Mouse (Mus musculus): ENCODE results near the gene Ap3b1.

Gene Ap3b1

DNA sequence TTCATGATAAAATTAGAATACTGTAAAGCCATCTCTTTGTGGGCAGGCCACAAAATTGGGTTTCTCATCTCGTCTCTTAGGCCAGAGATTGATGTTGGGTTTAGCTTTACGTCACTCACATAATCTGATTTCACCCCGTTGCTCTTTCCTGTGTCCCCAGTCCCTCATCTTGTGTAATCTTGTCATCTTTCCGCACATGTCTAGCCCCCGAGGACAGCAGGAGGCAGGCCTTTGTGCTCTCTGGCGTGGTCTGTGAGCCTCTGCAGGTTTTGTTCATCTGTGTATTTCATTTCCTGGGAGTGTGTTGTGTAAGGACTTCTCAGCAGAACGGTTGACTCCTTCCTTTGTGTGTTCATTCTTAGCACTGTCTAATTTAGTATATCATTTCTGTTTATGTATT, 90.8 kb downstream of the Ap3b1 start:
- in situ Hi-C loops (cut with MboI, MseI), result no loop called here

DNA sequence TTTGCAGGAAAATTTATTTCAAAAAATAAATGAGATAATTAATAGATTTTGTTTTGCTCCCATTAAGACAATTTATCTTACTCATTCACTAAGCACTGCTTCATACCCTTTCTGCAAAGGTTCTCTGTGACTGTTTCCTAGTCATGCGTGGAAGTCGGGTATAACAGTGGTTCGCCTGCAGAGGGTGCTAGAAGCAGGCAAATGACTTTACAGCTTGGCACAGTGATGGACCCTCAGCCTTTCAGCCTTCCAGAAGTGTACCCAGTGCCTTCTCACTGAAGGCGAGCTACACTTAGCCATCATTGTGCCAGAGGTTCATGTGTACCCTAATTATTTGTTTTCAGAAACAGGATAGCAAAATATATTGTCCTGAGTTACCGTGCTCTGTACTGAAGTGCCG, 92.5 kb downstream of the Ap3b1 start:
- in situ Hi-C loops (cut with MboI, MseI), result loop anchor here in 1 of 2 experiments (10.0 kb wide), 1 partner anchor 596 kb away; no protein-coding TSS in a partner anchor

DNA sequence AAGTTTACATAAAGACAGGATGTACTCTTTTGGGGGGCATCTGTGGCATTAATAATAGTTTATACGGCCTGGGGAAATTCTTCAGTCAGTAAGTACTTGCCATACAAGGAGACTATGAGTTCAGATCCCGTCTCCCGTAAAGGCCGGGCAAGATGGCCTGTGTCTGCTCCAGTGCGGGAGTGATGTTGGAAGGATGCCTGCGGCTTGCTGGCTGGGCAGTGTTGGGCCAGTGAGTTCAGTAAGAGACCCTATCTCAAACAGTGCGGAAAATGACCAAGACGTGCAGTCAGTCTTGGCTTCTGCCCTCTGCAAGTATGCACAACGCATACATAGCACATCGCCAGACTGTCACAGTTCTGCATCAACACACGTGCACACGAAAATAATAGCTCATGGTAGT, 95.4 kb downstream of the Ap3b1 start:
- in situ Hi-C loops (cut with MboI, MseI), result loop anchor here in 1 of 2 experiments (10.0 kb wide), 1 partner anchor 599 kb away; no protein-coding TSS in a partner anchor

DNA sequence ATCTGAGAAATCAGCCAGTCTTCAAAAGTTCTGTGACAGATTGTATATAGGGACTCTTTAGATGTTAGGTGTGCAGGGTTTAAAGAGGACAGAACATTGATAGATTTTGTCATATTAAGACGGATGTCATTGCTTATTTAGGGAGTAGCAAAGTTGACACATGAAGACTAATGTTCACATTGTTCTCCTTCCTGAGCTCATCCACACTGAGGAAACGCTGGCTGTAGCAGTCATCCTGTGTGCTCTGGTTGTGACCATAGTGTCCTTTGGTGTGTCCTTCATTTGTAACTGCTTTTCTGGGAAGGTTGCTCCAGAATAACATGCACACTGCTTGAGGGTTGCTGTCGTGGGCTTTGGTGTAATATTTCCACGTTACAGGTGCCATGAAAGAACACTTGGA, 100.4 kb downstream of the Ap3b1 start:
- in situ Hi-C loops (cut with MboI, MseI), result loop anchor here in 1 of 2 experiments (10.0 kb wide), 1 partner anchor 604 kb away; no protein-coding TSS in a partner anchor

DNA sequence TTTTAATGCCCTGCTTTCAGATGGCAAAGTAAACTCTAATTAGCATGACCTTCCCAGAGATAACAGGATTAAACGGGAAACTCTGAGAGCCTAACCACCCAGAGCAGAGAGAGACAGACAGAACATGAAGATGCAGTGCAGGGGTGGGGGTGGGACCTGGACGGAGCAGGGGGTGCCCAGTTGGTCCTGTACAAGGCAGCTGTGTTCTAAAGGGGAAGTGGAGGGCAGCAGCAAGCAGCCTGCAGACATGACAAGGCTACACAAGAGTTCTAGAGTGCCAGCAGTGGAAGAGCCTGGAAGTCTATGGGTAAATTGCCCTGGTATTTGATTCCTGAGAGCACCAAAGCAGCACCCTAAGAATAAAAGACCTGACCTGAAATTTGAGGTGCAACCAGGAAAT, 105.5 kb downstream of the Ap3b1 start:
- in situ Hi-C loops (cut with MboI, MseI), result no loop called here

DNA sequence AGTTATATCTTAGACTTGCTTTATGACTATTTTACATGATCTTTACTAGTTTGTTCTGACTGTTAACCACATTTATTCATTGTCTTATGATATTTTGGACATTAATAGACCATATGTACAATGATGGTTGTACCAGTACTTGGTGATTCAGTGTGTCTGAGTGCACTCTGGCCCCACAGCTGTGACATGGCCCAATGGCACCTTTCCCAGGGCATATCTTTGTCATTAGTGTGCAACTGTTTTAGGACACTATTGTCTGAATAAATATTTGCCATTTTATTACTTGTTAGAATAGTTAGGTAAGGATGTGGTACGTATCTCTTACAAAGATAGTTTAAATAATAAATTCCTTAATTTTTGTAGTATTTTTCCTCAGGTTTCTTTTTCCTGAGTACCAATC, 109.8 kb downstream of the Ap3b1 start:
- in situ Hi-C loops (cut with MboI, MseI), result no loop called here

DNA sequence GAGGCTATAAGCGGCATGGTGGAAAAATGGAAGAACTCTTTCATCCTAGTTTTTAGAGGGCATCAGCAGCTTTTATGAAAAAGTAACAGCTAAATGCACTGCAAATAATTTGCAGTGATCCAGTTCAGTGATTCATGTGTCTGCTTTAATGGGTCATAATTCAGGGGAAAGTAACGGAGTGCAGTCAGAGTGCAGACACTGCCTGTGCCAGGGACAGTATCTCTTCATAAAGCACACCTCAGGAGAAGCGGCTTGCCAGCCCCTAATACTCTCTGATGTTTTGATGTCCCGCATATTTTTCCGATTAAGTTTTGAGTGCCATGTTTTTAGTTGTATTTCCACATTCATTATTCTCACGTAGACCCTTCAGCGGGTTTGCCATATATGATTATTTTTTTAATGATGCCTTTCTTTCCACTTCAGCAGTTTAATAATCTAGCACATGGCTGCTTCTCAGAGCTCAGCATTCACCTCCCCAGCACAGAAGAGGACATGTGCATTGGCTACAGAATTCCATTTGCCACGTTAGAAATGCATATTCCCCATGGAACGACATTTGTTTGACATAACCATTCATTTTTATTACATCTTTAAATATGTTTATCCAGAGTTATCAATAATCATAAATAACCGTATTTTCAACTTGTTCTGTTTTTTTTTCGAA, 112.4 kb downstream of the Ap3b1 start:
- in situ Hi-C loops (cut with MboI, MseI), result no loop called here

DNA sequence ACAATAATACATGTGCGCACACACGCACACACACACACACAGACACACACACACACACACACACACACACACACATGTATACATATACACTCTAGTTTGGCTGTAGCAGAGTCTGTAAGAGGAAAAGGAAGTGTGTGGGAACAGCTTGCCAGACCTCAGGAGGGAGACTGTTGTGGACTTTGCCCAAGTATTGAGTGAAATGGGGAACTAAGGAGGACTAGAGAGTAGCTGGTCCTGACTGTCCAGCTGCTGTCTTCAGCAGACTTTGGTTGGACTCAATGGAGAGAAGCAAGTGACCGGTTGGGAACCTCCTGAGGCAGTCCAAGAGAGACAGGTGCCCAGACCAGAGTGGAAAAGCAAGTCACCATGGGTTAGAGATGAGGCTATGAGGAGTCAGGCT, 117.4 kb downstream of the Ap3b1 start:
- in situ Hi-C loops (cut with MboI, MseI), result no loop called here

DNA sequence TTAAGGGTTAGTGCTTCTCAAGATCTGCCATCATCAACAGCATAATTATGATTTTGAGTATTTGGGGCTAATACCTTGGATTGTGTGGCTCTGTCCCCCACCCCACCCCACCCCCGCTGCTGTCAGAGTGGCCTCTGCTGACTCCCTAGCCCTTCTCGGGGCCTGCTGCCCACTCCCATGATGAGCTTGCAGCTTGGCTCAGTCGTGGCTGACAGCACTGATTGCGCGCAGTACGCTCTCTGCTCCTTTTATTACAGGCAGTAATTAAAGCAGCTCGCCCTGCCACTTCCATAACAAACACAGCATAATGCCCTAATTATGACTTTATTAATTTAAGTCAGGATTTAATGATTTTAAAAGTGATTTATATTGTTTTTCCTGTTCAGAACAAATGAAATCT, 121.5 kb downstream of the Ap3b1 start:
- in situ Hi-C loops (cut with MboI, MseI), result no loop called here

DNA sequence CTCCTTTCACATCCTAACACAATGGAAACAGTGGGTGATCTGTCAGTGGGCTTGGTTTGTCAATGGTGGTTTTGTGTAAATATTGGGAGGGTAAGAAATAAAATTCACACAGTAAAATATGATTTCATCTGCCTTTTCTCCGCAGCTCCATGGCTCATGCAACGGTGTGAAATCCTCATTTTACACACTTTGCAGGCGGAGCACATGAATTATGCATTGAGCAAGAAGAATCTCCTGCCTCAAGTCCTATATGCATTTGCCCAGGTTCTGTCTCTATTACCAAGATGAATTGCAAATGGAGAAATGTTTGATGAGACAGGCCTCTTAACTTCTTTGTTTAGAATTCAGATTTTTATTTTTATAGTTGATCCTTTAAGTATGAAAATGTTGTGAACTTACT, 131.9 kb downstream of the Ap3b1 start:
- in situ Hi-C loops (cut with MboI, MseI), result no loop called here

DNA sequence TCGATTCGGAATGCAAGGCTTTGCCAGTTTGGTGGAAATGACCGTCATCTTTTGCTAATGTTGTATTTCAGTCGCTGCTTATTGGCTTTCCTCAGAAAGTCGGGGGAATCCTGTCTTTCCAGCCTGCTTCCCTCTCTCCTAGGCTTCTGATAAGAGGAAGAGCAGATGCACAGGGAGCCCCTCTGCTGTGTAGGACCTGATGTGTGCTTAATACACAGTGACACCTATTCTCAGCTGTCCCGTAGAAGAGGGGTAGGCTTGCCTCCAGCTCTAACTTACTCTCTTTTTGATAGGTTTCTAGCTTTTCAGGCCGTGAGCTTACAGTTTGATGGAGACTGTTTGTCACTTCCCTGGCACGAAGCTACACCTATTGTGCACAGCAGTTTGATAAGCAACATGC, 132.4 kb downstream of the Ap3b1 start:
- in situ Hi-C loops (cut with MboI, MseI), result no loop called here

DNA sequence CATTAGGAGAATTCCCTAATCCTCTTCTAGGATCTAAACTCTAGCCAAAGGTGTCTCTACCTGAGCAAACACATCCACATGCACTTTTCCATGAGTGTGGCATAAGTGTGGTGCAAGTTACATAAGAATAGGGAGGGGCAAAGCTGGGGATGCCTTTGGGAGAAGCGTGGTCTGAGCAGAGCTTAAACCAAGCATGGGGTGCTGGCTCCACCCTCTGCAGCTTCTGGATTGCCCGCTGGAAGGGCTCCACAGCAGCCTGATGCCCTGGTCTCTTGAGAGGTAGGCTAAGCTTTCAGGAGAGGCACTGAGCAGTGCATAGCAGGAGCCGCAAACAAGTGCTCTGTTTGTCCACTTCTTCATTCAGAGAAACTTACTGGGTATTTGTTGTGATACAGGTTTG, 138.8 kb downstream of the Ap3b1 start:
- in situ Hi-C loops (cut with MboI, MseI), result no loop called here

DNA sequence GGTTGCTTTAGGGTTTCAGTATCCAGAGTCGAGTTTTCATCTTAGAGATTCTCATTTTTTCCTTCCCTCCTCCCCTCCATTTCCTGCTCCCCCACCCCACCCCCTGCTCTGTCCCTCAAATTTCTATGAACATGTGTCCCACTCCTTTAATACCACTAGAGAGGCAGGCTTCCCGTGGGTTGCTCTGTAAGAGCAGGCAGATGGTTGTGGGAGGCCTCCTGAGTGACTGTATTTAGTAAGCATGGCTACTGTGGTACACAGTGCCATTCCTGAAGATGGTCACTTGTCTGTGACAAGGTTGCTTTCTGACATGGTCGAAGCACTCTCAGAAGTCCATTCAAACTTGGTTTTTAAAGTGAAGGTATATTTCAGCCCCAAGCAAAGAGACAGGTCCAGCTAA, 147.7 kb downstream of the Ap3b1 start:
- in situ Hi-C loops (cut with MboI, MseI), result no loop called here

DNA sequence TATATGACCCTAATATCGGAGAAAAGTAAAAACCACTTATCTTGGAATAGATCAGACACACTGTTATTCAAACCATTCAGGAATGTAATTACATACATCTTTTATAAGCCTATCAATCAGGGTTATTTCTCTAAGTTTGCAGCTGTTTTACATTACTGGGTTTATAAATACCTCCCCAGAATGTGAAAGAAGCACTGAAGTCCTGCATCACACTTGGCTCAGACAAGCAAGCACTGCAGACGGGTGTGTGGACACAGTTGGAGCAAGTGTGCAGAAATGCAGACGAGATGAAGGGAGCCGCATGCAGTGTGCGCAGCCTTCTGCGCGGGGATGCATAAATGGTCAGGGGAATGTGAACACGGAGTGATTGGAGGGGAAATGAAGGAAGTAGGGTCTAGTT, 149.6 kb downstream of the Ap3b1 start:
- in situ Hi-C loops (cut with MboI, MseI), result no loop called here

DNA sequence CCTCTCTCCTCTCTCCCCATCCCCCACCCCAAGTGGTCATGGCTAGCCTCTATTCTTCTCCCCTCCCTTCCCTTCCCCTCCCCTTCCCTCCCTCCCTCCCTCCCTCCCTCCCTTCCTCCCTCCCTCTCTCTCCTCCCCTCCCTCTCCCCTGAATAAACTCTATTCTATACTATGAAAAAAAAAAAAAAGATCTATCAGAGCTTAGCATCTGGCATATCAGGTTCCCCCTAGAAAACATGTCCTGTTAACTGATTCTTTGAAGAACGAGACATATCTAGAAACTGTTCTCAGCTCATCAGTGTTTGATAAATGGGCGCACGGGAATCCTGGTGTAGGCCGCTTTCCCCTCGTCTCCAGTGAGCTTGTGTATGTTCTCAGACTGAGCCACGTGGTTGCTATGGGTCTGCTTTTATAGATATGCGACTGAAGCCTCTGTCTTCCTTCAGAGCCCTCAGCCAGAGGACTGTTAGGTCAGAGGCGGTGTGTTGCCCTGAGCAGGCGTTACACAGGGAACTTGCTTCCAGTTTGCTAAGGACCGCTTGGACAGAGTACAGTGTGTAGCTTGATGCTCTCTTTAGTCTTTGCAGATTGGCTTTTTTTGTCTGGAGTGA, 154.5 kb downstream of the Ap3b1 start:
- in situ Hi-C loops (cut with MboI, MseI), result no loop called here

DNA sequence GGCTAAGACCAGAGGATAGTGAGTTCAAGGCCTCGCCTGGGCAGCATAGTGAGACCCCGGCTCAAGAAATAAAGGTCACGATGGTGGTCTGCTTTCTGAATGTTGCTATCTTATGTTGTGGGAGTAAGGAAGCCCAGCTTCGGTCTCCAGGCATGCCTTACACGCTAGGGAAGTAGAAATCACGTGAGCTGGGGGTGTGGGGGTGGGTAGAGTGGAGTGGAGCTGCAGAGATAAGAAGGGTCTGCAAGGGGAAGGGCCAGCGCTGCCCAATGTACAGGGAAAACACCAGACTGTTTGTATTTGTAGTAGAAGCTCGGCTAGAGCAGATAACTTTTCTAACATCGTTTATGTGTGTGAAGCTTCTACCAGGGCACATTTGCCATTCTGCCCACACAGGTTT, 155.1 kb downstream of the Ap3b1 start:
- in situ Hi-C loops (cut with MboI, MseI), result no loop called here

DNA sequence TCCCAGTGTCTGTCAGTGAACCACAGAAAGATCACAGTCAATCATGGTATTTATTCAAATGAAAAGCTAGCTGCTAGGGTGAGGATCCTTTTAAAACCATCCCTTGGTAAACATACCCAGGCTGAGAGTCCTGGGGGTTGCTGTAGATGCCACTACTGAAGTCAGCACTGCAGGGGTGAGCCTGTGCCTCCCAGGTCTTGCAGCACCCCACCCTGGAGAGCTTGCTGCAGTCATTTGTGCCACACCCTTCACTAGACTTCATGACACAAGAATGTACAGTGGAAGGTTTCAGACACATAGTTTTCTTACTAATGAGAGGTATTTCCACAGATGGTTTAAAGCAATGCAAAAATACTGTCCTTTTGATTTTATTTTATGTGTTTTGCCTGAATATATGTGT, 156.2 kb downstream of the Ap3b1 start:
- in situ Hi-C loops (cut with MboI, MseI), result no loop called here

DNA sequence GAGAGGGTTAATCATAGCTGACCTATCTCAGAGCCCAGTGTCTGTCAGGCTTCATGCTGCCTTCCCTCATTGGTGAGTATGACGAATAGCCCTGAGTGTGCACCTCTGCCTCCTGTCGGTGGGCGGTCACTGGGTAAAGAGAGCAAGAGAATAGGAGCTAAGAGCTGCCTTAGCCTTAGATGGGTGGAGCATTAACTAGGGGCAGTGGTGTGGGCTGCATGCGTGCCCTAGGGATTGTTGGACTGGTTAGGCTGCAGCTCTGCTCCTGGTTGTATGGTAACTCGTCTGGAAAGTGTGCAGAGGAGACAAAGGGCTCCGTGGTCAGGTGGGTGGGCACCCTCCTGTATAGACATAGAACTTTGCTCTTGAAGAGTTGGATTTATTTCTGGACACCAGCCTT, 157.8 kb downstream of the Ap3b1 start:
- in situ Hi-C loops (cut with MboI, MseI), result no loop called here

DNA sequence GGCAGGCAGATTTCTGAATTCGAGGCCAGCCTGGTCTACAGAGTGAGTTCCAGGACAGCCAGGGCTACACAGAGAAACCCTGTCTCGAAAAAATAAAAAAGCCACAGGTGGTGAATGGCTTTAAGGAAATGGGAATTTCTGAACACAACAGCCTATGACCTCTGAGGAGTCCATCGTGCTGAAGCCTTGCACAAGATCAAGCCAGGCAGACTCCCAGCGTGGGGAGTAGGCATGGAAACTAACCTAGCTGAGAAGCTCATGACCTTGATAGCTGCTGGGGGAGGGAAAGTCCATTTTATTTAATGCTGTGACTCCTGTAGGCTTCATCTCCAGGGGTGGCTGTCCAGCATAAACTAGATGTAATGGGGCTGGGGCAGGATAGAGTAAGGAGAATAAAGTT, 159.4 kb downstream of the Ap3b1 start:
- in situ Hi-C loops (cut with MboI, MseI), result no loop called here

DNA sequence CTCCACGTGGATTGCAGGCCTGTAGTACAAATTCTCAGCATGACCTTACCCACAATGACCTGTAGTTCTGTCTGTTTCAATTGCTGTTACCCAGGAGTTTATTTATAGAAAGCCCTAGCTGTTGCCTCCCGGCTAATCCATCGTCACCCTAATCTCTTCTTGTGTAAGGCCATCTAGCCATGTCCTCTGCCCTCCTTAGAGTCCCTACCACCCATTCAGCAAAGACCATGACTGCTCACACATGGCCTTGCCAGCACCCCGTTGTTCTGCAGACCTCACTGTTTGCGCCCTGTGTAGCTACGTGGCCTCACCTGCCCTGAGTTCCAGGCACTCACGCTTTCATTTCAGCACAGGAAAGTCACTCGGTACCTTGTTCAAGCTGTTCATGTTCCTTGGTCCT, 160.5 kb downstream of the Ap3b1 start:
- in situ Hi-C loops (cut with MboI, MseI), result no loop called here

DNA sequence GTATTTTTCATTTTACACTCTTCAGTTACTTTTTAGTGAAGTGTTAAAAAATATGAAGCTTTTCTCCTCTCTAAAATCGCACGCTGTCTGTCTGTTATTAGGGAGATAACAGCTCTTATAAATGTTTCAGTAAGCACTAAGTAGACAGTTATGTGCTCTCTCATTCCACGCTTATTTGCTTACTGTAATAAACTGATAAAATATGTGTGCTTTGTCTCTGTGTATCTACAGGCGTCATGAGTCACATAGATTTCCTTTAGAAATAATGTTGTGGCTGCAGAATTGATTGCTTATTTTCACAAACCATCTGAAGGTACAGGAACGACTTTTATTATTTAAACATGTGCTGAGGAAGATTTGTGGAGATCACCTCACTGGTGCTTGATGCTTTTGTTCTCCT, 164.5 kb downstream of the Ap3b1 start:
- in situ Hi-C loops (cut with MboI, MseI), result no loop called here

DNA sequence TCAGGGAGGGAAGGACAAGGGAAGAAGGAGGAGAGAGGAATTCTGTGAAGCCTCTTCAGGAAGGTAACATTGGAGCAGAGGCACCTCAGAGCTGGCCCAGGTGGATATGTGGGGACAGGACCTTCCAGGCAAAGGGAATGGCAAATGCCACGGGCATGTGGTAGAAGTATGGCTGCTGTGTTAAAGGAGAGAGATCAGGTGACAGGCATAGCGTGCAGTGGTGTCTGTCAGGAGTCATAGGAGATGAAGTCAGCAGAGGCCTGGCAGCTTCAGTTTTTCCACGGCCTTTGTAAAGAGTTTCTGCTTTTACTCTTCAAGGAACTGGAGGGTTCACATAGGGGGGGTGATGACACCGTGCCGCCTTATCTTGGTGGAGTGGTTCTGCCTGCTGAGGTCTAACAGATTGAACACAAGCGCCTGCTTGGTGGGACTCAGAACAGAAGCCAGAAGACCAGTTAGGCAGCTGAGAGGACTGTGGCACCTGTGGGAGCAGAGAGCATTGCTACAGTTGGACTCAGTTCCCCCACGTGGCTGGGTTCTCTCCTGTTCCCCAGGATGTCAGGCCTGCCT, 166.0 kb downstream of the Ap3b1 start:
- in situ Hi-C loops (cut with MboI, MseI), result no loop called here

DNA sequence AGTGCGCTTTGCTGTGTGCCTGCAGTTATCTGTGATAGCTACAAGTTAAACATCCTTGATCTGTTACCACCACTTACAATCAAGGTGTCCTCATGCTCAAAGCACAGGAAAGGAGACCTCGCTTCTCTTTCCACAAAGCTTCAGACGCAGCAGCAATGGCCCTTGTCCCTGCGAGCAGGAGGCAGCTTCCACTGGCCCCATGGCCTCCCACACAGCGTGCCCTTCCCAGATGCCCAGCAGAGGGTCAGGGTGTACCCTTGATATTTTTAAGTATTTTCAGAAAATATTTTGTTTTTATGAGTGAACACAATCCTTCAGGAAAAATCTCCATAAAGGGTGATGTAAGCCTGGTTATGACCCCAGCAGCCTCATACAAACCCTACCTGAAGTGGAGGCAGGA, 170.4 kb downstream of the Ap3b1 start:
- in situ Hi-C loops (cut with MboI, MseI), result no loop called here
